Mouse (Mus musculus): ENCODE measurements around the gene Mgam.
"Not testable (repeated sequence)": the region's sequence is repeated elsewhere in the genome, so short reads cannot be mapped to it uniquely, and the experiment has no call there.

Mgam gene

DNA sequence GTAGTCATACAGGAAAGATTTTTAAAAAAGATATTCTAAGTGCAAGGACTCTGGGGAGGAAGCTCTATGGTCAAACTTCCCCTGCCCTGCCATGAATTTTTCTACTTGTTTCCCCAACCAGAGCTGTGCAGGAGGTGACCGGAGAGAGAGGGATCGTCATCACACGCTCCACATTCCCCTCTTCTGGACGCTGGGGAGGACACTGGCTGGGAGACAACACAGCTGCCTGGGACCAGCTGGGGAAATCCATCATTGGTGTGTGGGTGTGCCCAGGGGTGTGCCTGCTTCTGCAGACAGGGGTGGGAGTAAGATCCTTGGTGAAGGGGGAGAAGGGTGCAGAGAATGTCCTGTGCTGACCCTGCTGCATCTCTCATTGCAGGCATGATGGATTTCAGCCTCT lies 99.9 kb downstream of the Mgam start:
- not testable (repeated sequence) for DNase-seq (ENCODE audit: low spot score)

- DNase-seq (ENCODE audit: low spot score) = no peak
These were observed 110.9 kb downstream of the Mgam start for GRCm38 (mm10) chr6:40739545-40739944.

- DNase-seq (ENCODE audit: low spot score) = not testable (repeated sequence)
These were observed 120.4 kb downstream of the Mgam start for GRCm38 (mm10) chr6:40749030-40749429.

DNA sequence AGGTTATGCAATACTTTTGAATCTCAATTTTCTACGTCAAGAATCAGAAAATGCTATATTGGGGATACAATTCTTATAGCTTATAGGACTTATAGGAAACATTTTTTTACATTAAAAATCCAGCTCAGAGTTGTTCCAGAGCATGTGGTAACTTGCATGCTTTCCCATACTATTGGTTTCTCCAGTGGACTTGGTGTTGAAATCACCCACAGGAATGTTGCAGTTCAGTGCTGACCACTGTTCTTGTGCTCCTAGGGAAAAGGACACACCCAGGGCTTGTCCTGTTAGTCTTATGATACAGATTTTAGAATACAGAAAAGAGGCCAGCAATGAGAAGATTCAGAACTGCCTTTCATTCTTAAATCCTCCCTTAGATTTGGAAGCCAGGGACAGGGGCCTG lies 127.3 kb downstream of the Mgam start:
- no peak for DNase-seq (ENCODE audit: low spot score)

GRCm38 (mm10) chr6:40757346-40757745 lies 128.7 kb downstream of the Mgam start:
- not testable (repeated sequence) for DNase-seq (ENCODE audit: low spot score)

DNA sequence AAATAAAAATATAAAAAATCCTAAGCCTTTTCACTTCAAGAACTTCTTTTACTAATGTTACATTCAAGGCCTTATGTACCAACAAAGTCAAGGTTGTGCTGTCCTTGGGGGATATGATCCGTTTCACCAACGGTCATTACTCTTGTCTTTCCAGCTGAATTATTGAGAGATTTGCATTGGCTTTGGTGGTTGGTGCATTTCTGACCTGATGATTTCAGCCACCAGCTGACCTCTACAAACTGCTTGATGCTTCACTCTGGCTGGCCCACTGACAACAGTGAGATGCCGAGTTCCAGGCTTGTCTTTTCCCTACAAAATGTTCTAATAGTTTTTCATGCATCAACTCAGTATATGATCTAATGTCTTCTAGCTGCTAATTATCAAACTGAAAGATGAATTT lies 146.0 kb downstream of the Mgam start:
- no peak for DNase-seq (ENCODE audit: low spot score)

DNA sequence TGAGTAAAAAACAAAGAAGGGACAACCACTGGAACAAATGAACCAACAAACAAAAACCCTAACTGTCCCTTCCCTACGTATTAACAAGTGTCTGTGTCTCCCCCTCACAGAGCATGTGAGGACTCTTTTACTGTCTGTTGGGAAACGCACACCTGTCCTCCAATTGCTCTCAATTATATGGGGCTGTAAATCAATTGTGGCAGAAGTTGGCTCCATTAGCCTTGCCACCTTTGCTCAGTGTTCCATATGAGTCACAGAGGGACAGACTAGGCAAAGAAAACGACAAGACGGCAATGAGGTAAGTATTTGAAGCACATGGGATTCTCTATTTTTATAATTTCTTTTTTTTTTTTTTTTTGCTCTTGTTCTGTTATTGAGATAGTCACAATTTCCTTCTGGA lies 149.8 kb downstream of the Mgam start:
- no peak for DNase-seq (ENCODE audit: low spot score)

DNA sequence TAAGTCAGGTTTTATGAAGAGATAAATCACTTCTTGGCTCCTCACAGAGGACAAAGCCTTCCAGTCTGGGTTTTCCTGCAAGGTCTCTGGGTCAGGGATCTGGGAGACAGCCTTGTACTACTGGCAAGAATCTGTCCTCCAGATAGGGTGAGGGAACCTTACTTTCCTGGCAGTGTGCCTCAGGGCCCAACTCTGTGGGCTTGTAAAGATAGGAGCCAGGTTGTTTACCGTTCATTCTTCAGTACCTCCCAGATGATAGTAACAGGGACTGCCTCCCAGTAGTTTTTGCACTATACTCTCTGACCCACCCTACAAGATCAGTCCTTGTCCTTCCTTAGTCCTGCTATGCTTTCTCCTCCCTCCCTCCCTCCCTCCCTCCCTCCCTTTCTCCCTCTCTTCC lies 155.0 kb downstream of the Mgam start:
- no peak for DNase-seq (ENCODE audit: low spot score)

GRCm38 (mm10) chr6:40784378-40784777 lies 155.7 kb downstream of the Mgam start:
- no peak for DNase-seq (ENCODE audit: low spot score)

DNA sequence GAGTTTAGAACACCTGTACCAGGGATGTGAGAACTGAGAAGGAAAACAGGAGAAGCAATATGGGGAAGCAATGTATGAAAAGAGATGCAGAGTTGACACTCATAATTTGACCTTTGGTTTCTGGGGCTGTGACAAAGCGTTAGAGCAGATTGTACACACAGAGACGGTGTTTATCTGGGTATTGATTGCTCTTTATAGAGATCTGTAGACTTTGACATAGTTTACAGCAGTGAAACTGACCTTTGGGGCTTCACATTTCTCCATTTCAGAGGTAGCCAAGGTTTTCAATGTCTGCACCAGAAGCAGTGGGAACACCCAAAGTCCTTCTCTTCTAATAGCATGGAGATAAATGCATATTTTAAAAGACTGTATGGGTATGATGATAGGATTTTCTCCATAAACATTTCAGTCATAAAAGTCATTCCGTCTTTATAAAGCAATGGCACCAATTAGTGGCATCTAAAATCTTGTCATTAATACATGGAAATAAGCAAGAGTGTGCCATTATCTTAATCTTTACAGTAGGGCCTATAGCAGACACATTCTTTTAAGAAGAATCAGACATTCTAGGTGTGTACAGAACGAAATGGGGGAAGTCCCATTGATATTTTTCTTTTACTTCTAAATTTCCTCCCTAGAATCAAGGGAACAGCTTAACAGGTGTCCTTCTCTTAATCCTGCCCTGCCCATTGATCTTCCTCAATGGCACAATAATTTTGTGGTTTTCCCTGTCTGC lies 166.6 kb downstream of the Mgam start:
- DNase-seq (ENCODE audit: low spot score) = no peak

DNA sequence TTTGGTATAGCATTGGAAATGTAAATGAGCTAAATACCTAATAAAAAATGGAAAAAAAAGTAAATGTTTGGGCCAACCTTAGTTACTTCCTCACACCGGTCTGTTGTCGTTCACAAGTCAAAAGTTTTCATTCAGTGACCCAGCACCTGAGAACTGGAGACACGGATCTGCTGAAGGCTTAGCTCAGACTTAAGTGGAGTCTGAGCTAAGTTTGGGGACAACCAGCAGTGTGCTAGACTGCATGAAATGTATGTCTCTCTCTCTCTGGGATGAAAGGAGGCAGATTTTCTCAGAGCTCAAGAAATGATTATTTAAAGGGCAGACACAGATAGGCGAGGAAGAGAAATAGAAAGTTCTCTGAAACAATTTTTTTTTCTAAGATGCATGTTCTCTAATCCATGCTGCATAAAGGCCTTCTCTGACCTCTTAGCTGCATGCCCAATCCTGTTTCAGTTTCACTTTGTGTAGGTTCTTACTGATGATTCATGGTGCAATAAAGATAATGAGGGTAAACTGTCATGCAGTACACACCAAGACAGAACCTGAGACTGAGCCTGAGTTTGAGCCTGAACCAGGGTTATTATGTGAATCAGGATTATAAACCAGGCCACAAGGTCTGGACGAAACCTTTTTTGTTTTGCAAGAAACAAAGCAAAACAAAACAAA lies 189.7 kb downstream of the Mgam start:
- DNase-seq (ENCODE audit: low spot score) = no peak
